Mouse (Mus musculus): ENCODE measurements around the gene Cnot1.
"Not testable (repeated sequence)": the region's sequence is repeated elsewhere in the genome, so short reads cannot be mapped to it uniquely, and the experiment has no call there.

The Cnot1 gene

DNA sequence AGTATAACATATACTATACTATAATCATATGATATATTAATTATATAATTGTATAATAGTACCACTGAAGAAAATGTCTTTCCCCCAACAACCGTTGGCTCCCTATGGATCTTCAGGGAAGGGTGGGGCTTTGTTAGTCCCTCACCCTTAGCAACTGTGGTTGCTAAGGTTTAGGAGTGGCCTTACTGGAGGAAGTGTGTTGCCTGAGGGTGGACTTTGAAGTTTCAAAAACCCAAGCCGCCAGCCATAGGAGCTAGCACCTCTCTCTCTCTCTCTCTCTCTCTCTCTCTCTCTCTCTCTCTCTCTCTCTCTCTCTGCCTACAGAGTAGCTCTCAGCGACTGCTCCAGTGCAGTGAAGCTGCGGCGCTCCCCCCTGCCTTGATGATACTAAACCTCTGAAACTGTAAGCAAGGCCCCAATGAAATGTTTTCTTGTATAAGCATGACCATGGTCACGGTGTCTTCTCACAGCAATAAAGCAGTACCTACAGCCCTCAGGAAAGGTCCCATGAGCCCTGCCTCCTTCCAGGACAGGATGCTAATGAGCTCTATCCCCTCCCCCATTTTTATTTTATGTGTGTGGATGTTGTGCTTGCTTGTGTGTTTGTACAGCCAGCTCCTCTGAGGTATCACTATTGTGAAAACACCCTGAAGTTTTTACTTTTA, 8.9 kb upstream of the Cnot1 start:
- no peak for DNase-seq (ENCODE audit: low spot score)

DNA sequence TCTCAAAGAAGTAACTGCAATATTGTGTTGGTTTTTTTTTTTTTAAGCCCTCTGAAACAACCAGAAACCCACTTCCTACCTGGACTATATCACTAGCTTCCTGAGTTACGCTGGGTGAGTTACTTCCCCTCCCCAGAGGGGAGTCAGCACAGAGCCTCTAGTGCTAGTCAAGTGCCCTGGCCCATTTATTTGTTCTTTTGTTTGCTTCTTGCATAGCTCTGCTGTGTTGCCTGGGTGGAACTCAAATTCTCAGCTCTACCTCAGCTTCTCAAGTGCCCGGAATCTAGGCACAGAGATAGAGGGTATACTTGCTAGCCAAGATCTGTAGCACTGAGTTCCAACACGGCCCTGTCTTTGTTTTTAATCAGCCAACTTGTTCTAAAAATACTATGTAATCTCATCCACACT, 2.9 kb upstream of the Cnot1 start:
- no peak for DNase-seq (ENCODE audit: low spot score)

DNA sequence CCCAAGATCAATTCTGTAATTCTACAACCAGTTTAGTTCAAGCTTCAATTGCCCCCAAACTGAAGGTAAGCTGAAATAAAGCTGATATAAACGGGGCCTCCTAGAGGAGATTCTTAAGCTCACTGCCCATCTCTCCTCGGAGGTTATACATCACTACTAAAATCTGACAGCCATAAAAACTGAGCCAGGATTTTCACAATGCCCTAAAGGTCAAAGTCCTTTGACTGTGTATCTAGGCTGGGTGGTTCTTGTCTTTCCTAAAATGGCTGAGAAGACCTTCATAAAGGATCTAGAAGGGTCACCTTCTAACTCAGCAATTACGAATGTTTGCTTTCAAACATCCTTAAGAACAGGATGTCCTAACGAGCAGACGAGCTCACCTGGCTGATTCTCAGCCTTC, 1.9 kb upstream of the Cnot1 start:
- DNase-seq (ENCODE audit: low spot score): no peak

DNA sequence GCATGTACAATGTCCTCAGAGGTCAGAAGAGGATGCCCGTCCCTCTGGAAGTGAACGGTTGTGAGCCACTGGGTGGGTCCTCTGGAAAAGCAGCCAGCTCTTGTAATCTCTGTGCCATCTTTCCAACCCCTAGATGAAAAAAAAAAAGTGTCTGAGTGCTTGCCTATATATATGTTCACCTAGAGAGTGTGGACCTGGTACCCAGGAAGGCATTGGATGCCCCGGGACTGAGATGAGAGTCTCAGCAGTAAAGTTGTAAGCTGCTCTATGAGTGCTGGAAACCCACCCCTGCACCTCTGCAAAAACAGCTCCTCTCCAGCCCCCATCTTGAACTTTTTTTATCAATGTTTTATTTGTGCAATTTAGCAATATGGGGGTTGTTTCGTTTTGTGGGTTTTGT, 1.4 kb upstream of the Cnot1 start:
- DNase-seq (ENCODE audit: low spot score): no peak

DNA sequence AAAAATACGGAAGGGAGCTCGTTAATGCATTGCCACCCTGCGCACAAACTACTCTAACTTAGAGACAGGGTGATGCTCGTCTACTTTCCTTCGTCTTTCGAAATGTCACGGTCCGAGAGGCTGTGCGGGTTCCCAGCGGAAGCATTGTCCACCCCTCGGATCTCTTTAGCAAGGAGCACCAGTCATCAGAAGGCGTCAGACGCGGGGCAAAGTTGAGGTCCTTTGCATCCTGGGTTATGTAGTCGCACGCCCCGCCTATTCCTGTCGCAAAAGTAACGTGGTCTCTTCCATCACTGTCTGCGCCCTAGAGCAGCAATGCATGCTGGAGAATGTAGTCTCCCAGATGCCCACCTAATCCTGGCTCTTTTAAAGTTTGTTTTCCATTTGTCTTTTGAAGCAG, 597 bp upstream of the Cnot1 start:
- DNase-seq (ENCODE audit: low spot score): peak; percentile 70

DNA sequence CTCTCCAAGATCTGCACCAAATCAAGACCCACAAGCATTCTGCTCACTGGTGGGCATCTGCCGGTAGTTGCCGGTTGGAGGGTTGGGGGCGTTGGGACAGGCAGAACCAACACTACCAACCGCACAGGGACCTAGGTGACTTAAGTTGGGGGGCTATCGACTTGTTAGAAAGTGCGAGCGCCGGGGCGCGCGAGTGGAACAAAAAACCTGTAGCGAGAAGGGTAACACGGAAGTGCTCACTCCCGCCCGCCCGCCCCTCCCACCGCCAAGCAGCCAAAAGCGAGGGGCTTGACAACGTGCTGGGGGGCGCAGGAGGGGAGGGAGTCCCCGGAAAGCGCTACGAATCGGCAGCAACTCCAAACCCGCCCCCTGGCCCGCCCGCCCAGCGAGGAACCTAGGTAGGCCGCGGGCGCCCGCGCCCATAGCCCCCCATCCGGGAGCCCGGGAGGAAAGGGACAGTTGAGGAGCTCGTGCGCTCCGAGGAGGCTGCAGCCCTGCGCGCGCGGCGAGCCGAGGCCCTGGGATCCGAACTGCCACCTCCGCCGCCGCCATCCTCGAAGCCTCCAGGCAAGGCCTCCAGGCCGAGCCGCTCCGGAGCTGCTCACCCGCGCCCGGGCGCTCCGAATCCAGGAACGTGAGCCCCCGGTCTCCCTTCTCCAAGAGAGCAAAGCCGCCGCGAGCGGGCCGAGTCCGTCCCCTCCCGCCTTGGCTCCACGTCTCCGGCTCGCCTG, 638 bp downstream of the Cnot1 start:
- DNase-seq (ENCODE audit: low spot score): peak; percentile 8

DNA sequence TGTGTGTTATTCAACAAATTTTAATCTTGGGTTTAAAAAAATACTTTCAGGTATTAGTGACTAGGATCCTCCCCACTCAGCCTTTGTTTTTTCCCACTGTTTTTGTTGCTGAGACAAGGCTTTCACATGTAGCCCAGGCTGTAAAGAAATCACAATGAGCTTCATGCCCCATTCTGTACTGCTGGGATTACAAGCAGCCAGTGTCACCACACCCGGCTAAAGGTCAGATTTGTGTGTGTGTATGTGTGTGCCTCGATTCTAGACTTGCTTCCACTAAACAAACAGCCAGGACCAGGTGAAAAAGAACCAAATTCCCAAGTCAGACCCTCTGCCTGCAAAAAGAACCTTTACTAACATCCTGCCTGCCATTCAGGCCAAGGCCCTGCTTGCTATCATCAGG, 1.8 kb downstream of the Cnot1 start:
- no peak for DNase-seq (ENCODE audit: low spot score)

DNA sequence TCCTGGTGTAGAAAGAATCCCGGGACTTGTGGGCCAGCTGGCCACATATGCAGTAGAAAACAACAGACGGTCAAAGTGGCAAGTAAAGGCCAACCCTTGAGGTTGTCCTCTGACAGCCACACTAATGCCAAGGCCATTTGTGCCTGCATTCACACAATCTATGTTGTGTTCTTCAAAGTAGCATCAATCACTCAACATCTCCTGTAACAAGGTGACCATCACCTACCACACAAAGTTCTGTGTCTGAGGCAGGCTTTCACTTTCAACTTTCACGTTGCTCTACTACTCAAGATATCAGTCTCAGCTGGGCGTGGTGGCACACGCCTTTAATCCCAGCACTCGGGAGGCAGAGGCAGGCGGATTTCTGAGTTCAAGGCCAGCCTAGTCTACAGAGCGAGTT, 5.0 kb downstream of the Cnot1 start:
- no peak for DNase-seq (ENCODE audit: low spot score)

DNA sequence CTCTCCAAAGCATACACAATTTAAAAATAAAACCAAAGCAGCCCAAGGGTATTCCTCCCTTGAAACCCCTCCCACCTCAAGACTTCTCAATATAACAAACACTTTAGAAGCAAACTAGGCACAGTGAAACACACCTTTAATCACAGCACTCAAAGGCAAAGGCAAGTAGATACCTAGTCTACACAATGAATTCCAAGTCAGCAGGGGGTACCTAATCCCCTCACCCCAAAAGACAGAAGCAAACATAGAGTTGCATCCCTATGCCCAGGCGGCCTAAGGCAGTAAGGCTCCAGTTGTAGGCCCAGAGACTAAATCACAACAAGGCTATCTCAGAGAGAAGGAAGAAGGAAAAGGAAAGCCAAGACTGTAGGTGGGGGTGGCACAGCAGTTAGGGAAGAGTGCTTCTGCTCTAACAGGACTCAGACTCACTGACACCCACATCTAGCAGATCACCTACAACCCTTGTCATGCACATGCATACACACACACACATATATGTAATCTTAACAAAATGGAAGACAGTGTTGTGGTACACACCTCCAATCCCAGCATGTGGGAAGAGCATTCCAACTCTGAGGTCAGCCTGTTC, 5.7 kb downstream of the Cnot1 start:
- no peak for DNase-seq (ENCODE audit: low spot score)

DNA sequence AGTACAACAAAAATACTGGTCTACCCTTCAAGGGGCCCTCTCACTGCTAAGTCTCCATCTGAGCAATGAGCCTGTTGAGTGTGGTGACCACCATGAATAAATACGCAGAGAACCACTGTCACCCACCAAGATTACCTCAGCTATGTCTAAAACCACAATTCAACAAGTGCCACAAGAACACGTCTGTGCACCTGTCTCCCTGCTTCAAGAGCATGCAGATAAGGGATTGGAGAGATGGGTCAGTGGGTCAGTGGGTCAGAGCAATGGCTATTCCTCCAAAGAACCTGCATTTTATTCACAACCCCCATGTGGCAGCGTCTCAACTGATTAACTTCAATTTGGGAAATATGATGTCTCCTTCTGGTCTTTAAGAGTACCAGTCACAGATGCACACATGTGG, 6.9 kb downstream of the Cnot1 start:
- DNase-seq (ENCODE audit: low spot score): no peak

DNA sequence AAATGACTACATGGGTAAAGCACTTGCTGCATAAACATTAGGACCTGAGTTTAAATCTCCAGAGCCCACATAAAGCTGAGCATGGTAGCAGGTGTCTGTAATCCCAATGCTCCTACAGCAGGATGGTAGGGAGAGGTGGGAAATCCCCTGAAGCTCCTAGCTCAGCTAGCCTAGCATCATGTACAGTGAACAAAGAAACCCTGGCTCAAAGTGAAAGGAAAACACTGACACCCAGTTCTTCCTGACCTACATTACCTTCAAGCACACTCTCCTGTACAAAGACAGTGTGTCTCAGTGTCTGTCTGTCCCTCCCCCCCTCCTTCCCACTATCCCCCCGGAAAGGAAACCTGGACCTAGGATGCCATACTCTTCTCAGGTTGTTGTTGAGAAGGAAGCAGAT, 7.4 kb downstream of the Cnot1 start:
- DNase-seq (ENCODE audit: low spot score): no peak

DNA sequence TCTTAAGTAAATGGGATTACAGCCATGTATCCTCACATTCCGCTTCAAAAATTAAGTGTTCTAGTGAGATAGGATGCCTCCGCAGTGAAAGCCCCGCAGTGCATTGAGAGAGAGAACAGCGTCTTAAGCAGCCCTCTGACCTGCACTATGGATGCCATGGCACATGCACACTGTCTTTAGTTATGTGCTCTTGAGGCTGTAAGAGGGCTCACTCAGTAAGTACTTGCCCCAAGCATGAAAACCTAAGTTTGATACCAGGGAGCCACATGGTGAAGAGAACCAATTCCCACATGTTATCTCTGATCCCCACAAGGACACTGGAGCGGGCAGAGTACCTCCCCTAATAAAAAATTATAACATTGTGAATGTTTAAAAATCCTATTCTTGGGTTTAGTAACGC, 8.1 kb downstream of the Cnot1 start:
- no peak for DNase-seq (ENCODE audit: low spot score)

DNA sequence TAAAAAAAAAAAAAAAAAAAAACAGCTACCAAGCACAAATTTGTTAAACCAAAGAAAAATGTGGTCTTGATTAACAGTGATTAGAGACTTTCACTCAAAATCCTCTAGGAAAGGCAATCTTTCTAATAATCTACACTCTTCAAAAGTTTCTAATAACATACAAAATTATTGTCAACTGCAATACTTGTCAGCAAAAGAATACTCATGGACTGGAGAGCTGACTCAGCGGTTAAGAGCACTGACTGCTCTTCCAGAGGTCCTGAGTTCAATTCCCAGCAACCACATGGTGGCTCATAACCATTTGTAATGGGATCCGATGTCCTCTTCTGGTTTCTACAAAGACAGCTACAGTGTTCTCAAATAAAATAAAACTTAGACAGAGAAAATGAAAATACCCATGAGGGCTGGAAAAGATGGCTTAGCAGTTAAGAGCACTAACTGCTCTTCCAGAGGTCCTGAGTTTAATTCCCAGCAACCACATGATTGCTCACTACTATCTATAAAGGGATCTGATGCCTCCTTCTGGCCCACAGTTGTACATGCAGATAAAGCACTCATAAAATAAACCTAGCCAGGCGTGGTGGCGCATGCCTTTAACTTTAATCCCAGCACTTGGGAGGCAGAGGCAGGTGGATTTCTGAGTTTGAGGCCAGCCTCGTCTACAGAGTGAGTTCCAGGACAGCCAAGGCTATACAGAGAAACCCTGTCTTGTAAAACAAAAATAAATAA, 11.8 kb downstream of the Cnot1 start:
- not testable (repeated sequence) for DNase-seq (ENCODE audit: low spot score)

DNA sequence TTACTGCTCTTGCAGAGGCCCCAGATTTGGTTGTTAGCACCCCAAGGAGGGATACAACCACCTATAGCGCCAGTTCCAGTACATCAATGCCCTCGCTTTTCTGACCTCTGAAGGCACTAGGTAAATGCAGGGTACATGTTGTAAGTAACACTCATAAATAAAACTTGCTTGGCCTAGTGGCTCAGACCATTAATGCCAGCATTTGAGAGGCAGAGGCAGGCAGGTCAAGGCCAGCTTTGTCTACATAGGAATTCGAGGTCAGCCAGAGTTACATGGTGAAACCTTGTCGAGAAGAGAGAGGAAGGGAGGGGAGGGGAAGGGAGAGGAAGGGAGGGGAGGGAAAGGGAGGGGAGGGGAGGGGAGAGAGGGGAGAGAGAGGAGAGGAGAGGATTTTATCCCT, 21.7 kb downstream of the Cnot1 start:
- DNase-seq (ENCODE audit: low spot score): no peak

DNA sequence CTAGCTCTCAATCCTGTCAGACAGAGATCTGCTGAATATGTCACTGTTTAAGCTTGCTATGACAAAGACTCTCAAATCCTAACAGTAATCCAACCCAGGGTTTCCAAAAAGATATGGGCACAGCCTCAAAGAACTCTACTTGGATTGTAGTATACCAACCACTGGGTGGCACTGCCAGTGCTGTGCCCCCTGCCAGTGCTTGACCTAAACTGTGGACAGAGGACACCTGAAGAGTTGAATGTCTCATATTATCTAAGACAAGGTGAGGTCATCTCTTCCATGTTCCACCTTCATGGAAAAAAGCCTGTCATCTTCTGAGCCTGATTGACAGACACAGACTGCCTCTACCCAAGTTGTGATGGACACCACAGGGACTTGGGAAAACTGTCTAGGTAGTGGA, 24.6 kb downstream of the Cnot1 start:
- no peak for DNase-seq (ENCODE audit: low spot score)

DNA sequence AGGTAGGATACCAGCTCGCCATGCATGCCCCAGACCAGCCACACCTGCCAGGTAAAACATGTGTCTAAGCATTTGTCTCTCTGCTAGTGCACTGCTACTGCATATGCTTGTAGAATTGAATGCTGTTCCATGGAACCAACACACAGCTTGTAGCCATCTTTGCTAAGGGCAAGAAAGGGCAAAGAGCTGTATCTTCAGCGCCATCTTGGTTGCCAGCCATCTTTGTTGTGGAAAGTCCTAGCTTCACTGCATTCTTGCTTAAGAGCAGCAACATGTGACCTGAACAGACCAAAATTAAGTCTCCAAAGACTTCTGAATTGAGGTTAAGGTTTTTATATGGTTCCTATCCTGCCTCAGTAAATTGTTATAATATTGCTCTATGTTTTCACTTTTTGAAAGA, 25.5 kb downstream of the Cnot1 start:
- no peak for DNase-seq (ENCODE audit: low spot score)

DNA sequence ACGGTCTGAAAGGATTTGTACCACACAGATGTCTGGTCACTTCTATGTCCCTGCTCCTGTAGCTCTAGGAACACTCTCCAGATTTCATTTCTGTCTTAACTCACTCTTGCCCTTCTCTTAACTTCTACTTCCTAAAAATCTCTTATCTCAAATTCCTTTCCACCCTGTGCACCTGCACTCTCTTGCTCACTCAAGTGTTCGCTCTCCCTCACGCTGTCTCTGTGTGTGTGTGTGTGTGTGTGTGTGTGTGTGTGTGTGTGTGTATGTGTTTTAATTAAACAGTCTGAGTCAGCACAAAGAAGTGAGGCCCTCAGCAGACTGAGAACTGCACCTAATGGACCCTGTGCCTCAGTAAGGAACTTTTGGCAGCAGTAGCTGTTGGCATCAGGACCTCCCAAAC, 26.2 kb downstream of the Cnot1 start:
- no peak for DNase-seq (ENCODE audit: low spot score)

DNA sequence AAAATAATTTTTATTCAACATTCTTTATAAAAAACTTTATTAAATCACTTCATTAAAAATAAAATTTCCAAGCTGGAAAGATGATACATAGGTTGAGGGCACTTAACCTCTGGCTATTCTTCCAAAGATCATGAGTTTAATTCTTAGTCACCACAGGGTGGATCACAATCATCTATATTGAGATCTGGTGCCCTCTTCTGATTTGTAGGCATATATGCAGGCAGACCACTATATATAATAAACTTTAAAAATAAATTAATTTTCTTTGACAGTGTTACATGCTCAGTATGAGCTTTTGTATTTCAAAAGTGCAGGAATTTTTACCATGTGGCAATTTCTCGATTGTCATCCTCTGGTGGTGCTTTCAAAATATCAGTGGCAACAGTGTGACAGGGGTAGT, 43.1 kb downstream of the Cnot1 start:
- no peak for DNase-seq (ENCODE audit: low spot score)

DNA sequence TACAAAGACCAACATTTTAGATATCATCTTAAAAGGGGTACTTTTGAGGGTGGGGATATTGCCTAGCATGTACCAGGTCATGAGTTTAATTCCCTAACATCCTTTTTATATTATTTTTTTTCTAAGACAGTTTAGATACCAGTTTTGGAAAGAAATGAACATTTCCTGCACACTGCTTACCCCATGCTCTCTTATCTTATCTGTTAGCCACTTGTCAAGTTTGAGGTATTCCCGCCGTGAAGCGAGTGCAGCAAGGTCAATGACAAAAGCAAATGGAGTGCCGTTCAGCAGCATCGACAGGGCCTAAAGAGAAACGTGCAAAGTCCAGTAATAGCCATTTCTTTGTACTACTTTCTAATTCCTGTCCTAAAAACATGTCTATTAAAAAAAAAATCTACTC, 46.9 kb downstream of the Cnot1 start:
- no peak for DNase-seq (ENCODE audit: low spot score)

DNA sequence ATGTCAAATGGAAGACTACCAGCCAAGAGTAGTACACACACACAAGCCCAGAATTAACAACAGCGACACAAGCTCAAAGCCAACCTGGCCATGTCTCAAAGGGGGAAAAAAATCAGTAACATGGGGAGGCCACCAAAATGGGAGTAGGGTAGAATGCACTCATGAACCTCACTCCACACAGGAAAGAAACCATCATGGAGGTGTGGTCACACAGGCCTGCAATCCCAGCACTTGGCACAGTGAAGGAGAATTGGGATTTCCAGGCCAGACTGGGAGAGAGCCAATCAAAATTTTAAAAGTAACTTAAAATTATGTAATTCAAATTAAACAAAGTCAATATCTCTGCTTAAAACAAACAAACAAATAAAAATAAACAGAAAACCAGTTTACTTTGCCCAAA, 55.3 kb downstream of the Cnot1 start:
- DNase-seq (ENCODE audit: low spot score): no peak

DNA sequence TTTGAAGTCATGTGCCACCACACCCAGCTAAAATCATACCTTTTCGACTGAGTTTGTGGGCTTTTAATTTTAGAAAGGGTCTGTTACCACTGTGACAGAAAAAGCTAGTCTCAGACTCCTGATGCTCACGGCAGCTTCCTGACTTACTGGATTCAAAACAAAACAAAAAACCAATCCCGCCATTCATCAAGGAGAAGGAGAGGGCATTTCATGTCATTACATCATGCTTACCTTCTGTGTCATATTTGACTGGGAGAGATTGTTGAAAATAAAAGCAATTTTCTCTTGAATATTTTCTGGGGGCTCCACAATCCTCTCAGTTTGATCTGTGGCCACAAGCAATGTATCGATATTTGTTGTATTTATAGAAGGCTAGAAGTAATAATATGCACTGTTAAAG, 59.2 kb downstream of the Cnot1 start:
- no peak for DNase-seq (ENCODE audit: low spot score)

DNA sequence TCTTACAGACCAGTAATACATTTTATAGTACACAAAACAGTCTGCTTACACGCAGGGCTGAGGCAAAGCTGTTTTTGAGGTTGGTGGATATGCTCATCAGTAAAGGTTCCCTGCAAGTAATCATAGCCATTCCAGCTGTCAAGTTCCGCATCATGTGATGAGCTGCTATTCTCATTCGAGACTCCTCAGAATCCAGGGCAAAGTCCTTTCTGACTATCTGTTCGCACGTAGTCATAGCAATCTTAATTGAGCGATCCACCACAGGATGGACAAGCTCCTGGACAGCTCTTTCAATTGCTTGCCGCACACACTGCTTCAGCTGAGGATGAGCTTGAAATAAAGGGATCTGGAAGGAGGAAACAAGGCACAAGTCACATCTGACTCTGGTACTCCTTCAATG, 65.5 kb downstream of the Cnot1 start:
- no peak for DNase-seq (ENCODE audit: low spot score)

DNA sequence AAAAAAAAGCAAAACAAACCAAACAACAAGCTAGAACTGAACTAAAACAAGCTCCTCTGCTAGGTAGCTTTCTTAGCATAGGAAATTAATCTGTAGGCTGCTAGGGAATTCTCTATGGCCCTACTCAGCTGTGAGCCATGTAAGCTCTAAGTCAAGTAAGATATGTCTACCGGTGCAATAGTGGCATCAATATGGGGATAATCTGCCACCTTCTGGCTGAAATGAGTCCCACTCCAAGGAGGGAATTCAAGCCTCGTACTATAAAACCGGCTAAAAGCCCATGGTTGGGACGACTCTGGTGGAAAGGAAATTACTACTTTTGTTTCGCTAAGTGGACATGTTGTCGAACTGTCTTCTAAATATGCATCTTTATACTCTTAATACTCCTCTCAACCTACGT, 68.7 kb downstream of the Cnot1 start:
- DNase-seq (ENCODE audit: low spot score): no peak
